Mouse (Mus musculus) thymus, postnatal 25 days (tissue): ENCODE measurements around the gene Cdk15.

ENCODE experiments used
- DNase-seq: peaks from one replicate; pipeline ENCODE4 v3.0.0; 2022

The Cdk15 gene

DNA sequence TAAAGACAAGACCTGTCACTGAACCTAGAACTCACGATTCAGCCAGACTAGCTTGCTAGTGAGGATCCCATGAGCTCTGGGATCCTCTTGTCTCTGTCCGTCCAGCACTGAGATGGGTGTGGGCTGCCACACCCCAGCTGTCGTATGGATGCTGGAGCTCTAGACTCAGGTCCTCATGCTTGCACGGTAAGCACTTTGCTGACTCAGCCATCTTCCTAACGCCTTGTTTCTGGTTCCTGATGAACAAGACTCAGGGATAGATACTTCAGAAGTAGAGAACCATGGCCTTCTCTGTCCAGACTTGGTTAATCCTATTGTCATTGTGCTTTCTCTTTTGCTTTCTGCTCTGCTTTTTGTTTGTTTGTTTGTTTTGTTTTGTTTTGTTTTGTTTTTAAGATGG lies 29.2 kb downstream of the Cdk15 start:
- DNase-seq = no peak

DNA sequence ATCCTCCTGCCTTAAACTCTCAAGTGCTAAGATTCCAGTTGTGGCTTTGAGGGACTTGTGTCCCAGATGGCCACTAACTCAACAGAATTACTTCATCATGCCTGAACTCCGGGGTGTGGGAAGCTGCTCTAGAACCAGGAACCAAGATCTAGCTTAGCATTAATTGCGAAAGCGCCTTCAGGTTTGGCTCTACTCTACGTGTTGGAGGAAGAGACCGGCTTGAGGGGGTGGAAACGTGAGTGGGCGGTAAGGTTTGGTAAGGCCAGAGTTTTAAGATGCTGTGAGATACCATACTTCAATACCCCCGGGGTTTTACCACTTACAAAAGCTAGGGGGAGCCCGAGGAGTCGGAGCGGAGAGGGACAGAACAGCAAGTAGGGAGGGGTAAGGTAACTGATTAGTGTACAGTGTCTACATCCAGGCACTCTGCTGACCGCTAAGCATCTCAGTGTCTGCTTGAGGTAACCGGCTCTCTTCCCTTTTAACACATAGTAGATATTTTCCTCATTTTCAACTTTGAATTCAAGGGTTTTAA lies 29.7 kb downstream of the Cdk15 start:
- peak; percentile 27 for DNase-seq

DNA sequence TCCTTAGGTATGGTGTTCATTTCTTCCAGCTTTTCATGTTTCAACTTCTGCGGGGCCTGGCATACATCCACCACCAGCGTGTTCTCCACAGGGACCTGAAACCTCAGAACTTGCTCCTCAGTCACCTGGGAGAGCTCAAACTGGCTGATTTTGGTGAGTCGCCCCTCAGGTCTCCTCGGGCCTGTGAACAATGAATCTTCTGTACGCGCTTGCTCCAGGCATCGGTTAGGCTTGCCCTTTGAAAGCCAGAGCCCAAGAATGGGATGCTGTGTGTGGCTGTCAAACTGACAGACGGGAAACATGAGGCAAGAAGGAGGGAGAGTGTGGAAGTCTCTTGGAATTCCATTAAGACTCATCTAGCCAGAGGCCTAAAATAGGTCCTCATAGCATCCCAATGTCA lies 31.0 kb downstream of the Cdk15 start:
- no peak for DNase-seq

DNA sequence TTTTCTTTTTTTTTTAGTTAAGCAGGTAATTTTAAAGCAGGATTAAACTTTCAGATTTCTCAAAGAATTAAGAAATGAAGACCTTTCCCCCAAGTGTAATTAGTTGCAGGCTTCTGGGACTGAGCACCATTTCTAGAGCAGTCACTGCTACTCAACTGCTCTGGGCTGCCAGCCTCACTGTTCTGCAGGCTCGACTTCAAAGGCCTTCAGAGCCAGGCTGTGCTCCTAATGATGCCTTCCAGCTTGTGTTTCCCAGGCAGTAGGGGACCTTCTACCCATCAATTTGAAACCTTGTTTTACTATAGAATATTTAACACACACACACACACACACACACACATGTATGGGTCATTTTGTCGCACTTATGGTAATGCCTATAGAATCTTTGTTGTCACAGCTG lies 34.9 kb downstream of the Cdk15 start:
- no peak for DNase-seq

DNA sequence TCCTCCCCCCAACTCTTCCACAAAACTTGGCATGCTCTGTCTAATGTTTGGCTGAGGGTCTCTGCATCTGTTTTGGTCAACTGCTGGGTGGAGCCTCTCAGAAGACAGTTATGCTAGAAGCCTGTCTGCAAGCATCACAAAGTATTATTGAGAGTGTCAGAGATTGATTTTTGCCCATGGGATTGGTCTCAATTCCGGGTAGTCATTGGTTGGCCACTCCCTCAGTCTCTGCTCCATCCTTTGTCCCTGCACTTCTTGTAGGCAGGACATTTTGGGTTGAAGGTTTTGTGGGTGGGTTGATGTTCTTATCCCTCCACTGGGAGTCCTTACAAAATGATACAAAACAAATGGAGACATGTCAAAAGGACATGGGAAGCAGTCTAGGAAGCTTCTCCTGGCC lies 39.1 kb downstream of the Cdk15 start:
- DNase-seq = no peak

DNA sequence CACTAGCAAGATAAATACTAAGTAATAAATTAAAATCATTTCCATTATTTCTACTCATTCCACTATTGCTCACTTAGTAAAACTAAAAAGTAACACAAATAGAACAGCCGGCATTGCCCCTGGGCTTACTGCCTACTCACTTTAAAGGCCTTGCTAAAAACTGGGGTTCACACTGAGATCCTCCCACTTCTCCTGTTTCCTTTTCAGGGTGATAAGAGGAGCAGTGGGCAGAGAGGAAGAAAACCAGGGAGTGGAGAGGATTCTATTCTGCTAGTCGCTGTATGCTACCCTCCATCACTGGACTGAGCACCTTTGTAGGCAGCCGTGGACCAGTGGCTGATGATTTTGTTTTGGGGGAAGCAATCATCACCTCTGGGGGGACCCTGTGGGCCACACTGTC lies 40.5 kb downstream of the Cdk15 start:
- DNase-seq = no peak

DNA sequence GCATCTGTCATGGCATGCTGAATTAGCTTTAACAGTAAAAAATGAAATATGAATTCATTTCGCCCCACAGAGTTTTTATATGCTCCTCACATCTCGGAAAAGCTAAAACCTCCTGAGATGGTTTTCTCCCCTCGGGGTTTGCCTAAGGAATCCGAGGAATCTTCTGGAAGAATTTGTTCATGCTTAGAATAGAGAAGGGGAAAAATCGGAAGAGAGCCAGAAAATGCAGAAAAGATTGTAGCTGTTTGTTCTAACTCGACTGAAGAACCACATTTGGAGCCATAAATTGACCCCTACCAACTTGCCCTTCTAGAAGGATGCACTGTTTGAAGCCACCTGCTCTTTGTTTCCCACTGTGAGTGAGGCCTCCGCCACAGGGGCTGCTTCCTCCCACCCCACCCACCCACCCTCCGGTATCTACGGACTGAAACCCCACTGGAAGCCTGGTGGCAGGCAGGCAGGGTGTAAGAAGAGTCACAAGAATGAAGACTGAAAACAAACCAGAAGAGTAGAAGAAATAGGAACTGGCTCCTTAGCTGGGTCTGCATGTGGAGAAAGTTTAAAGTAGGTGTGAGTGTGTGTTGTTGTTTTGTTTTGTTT lies 41.9 kb downstream of the Cdk15 start:
- peak; percentile 33 for DNase-seq

DNA sequence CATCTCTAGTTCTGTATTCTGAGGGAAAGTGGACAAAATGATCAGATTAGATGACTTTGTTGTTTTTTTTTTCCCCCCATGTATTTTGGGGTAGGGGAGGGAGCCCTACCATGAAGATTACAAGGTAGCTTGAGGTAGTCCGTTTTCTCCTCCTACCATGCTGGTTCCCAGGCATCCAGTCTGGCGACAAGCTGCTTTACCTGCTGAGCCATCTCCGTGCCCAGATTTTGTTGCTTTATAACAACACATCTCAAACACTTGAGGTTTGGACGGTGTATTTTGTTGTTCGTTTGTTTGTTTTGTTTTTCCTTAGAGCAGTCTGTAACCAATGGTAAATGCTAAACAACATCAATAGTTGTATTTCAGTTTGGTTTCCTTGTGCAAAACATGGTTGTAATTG lies 50.6 kb downstream of the Cdk15 start:
- no peak for DNase-seq

DNA sequence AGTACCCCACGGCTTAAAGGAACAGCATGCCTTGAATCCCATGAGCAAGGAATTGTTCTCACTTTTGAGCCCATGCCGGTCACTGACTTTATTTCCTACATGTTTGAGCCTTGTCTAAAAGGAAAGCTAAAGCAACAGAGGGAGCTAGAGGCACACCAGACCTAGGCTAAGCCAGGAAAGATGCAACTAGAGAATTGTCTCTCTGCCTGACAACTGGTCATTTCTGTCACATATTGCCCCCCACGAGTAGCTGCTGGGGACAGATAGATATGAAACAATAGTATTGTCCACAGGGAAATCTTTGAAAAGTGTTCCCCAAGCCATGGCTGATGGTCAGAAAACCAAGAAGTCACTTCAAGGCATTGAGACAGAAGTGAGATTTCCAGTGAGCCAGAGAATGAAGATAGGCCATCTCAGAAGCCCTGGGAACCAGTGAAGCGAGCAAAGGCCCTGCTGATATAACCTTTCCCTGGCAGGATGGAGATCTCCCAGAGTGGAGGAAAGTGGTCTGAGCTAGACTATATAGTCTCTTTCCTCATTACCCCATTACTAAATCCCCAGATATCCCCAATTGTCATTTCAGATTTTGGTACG lies 54.7 kb downstream of the Cdk15 start:
- DNase-seq = no peak

DNA sequence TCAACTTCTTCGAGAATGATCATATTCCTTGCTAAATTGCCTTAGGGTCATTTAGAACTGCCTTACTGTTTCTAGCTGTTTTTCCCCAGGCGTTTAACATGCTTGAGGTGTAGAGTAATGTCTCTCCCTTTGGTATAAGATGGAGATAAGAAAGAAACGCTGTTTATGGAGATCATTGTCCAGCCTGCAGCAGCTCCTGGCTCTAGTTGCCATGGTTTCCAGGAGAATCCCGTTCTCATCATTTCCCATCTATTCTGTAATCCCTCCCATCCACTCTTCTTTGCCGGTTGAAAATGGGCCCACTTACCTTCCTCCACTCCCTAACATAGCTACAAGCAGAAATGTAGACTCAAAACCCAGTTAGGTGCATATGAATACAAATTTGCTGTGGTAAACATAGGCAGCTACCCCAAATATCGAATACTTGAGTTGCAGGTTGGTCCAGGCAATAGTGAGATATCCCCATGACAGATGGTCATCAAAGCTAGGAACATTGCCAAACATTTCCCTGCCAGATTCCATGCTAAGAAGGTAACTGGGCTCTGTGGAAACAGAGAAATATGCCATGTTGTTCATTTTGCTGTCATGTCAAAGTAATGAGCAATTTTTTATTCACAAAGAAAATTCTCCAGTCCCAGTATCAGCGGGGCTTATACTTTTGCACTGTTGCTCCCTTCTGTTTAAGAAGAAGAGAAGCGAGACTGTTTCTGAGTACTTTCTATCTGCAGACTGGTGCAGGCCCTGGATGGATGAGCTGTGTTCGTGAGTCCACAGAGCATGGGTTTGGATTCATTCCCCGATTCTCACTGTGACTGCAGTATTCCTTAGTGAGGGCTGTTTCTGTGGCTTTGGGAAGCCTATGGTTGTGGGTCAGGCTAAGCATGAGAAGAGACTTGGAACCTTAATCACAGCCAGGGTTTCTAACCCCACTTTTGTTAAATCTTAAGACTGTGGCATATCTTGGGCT lies 55.8 kb downstream of the Cdk15 start:
- DNase-seq = no peak

DNA sequence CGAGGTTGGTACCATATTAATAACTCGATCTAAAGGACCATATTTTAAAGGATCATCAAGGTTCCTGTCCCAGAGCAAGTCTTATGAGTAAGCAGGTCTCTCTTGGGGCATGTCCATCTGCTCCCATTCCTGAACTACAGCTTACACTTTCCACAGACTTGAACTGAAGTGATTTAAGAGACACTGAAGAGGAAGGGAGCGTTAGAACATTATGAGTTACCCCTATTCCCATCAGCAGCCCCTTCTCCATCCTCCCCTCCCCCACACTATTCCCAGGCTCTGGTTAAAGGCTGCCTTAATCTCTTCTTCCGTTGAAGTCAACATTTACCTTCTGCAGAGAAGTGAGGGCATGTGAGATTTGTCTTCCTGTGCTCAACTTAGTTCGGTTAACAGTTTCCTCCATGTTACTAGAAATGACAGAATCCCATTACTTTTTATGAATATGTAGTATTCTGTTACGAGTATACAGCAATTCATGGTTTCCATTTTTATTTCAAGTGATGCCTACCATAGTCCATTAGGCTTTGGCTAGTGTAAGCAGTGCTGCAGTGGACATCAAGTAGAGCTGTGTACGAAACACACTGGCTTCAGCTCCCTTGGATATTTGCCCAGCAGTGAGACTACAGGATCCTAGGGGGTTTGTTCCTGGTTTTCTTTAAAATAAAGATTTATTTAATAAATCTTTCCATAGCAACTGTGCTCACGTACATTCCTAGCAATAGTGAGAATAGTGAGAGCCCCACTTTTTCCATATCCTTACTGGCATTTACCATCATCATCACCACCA lies 56.6 kb downstream of the Cdk15 start:
- no peak for DNase-seq

DNA sequence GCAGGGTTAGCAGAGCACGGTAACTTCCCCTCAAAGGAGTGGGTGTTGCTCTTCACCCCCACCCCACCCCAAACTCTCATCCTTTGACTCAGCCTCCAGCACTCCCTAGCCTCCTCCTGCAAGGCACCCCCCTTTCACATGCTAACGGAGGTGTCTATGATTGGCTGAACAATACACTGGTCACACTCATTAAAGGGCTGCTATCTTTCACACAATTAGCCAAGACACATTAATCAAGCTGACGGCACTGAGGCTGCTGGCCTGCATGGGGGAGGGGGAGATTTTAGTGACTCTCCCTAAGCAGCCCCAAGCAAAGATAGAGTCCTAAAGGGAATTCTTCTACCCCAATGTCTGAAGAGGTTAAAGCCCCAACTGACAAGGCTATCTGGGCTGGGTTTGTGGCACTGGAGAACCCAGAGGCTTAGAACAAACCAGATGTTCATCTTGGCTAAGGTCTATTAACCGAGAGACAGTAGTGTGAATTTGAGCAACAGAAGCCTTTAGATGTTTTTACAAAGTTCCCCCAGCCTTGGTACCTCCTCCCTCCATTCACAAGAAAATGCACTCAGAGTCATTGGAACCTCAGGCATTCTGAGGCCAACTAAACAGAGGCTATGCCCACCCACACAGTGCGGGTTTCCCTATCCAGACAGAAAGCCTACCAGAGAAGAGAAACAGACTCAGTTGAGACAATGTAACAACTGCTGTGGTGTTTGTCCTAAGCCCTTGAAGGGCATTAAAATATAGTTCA lies 58.5 kb downstream of the Cdk15 start:
- peak; percentile 9 for DNase-seq

DNA sequence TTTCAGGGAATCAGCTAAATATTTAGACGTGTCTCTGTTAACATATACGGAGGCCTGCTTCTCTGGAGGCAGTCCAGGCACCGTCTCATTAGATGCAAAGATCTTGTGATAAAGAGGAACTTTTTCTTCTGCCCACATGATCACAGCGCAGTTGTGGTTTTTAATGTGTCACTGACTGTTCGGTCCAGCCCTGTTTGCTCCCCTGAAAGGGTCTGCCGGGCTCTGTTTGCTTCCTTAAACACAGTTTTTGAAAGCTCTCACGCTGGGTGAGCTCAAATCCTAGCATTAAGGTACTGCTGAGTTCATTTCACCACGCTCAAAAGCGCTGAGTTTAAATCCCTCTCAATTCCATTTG lies 59.3 kb downstream of the Cdk15 start:
- no peak for DNase-seq

DNA sequence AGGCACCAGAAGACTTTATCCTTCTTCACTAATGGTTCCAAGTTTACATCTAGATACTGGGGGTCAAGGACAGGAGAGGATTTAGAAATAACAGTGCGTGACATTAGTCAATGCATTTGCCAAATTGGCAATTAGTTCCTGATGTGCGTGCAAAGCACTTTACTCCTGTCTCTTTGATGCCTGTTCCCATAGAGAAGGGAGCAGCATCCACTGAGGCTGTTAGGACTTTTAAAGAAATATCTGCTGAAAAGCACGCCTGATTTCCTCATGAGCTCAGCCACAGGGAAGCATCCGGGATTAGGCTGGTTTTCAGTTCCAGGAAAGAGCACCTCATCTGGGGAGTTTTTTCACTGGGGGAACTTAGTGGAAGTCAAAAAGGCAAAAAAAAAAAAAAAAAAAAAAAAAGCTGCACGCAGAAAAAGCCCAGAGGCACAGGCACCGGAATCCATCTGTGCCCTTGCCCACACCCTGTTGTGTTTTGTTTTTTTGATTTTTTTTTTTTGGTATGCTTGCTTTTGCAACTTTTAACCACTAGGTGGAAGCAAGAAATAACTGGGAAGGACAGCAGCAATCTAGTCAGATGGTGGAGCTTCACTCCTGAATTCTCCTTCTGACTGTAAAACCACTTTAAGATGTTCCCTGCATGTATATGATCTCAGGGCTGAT lies 59.8 kb downstream of the Cdk15 start:
- DNase-seq = peak; percentile 9

DNA sequence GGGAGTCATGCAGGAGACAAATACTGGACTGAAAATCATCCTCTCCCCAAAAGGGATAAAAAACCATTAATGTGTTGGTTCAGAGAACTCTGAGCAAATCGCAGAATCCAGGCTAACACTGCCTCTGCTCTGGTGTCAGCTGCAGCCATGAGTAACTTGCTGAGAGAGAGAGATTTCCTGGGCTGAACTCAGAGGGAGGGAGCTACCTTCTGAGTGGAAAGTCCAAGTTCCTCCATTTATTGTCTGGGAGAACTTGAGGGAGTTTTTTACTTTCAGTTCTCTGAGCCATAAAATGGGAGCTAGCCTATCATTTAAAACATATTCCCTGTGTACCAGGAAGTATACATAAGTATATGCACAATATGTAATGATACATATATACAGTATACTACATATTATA lies 60.7 kb downstream of the Cdk15 start:
- no peak for DNase-seq

DNA sequence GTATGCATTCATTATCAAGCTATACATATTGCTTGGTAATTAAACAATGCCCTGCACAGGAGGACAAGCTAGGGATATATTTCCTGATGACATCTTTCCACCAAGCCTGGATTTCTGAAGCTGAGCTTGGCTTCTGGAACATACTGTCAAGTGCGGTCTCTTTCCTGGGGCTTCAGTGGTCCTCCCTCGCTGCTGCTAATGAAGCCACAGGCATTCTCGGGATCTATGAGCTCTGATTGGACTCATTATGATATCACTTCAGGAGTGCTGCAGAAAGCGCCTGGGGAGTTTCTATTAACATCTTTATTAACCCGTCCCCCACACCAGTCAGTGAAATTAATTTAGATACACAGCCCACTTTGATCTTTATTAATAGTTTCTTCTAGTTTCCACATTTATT lies 62.2 kb downstream of the Cdk15 start:
- DNase-seq = no peak

DNA sequence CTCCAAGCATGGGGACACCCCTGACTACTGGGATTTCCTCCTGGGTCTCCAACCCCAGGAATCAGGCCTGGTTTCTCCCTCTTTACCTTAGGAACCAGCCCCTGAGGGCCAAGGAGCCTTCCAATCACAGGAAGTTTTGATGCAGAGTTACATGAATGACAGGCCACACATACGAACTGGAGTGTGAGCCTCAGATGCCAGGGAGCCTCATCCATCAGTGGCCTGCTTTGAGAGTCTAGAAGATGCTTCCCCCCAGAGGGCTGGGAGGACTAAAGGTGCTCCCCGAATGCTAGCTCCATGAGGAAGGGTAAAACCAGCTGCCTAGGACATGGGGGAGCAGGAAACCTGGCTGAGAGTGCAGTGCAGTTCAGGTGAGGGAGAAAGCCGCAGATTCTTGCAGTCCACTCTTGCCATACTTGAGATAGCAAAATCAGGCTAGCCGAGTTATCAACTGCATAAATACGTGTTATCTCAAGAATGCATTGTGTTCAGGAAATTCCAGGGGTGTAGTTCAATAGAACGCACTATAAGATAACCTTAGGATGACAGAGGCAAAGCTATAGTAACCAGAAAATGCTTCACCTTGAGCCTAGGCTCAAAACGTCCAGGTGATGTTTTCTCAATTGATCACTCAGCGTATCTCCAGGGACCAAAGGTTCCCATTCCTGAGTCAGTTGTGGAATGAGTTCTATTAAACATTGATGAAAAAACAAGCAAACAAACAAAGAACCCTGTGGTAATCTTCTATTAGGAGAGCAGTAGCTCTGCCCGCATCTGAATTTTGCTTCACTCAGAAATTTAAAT lies 64.6 kb downstream of the Cdk15 start:
- no peak for DNase-seq

DNA sequence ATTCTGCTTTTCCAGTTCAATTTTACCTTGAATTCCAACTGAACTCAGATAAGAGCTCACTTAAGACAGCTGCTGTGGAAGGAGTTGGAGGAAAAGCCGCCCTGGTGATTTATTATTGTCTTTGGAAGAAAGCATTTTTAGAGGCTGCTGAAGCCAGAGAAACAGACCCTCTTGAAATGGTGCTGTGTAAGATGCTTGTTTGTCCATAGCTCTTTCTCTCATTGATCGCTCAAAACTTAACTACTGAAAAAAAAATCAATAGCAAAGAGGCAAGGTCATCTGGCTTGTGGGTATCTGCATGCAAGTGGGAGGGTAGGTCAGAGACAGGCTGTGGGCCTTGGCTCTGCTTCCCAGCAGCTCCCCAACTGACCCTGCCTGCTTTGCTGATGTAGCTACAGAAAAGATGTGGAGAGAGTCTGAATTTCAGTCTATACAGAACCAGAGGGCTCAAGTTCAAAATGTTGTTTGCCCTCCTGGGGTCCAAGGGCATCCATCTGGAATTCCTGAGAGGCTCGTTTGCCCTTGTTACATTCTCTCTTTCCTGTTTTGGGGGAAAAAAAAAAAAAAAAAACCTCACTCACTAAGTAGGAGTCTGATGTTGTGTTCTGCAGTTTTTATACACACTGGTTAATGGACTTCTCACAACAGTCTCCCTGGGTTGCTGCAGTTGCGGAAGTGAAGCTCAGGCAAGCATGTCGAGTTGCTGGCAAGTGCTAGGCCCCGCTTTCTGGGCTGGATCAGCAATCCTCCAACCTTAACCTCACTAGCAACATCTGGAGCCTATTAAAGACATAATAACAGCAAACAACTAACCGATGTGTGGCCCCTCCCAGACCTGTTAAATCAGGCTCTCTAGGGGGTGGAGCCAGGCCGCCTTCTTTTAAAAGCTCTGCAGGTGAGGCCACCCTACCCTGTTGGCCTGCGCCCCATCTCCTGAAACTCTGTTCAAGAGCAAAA lies 65.5 kb downstream of the Cdk15 start:
- no peak for DNase-seq

DNA sequence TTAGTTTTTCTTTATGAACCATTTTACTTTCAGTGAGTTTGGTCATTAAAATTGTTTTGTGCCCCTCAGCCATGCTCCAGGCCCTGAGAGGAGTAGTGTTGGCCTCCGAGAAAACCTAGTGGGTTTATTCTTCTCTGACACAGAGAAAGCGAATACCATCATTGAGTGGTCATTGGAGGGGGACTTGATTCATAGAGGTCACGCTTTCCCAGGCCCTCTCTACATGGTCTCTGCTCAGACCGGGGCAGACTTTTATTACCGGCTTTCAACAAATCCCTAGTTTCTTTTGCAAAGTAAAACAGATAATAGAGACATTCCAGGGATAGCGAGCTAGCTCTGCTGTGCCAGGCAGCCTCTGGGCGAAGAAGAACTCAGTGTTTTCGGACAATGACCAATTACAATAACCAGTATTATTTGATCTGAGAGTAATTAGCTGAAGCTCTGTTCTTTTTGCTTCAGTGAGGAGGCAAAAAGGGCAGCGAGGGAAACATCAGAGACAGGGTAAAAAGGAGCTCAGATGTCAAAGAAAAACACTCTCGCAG lies 70.2 kb downstream of the Cdk15 start:
- DNase-seq = no peak
